Mouse (Mus musculus): Measurements from ENCODE around the gene Olfr44. TPM values are rescaled to one million over a fixed set of nuclear protein-coding genes. Genes with fewer than 3 reads are reported as not detected.

Gene Olfr44
- not detected for polyA plus RNA-seq (2017; shearing (Covaris generic))

GRCm38 (mm10) chr9:39493895-39494294, at the start of gene Olfr44:
TSS of gene Olfr44 (minus strand) at chr9:39493995.

DNA sequence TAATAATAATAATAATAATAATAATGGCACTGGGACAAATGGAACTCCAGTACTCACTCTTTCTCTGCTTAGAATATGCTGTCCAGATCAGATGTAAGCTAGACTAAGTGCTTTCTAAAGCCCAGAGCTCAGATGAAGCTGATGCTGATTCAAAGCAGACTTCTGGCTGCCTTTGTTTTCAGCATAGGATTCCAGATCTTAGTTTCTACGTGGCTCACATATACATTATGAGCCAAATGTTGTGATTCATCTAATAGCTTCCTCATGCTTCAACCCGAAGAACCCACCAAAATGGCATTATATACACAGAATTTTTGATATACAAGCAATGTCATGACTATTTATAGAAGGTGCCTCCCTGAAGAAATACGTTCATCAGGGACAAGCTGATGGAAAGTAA, 21.7 kb upstream of the Olfr44 start, which contains the start of gene Olfr957:
Olfr957 (minus strand) TSS at position 279 of the 400 bp plus-strand sequence.

GRCm38 (mm10) chr9:39471844-39472243, 22.0 kb downstream of the Olfr44 start, which contains the start of gene Olfr955:
TSS of gene Olfr955 (minus strand) at chr9:39471944.

DNA sequence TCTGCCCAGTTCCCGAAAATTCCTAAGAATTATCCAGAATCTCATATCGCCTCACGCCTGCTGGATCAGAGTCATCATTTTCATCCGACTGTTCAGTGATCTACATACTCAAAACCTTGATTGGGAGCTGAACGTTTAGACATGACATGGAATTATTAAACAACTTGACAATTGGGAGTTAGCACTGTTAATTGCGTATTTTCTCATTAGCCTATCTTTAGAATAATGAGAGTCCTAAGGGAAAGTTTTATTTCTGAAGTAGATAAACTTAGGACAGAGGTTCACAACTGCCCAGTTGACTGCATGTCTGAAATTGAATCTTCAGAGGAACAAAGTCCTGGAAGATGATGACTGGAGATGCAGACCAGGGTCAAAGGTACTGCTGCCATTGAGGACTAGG, 37.4 kb downstream of the Olfr44 start, which contains the start of gene Olfr954:
Olfr954 (plus strand) TSS at position 301 of the 400 bp plus-strand sequence.

Other genes with a start within 250 kb of the Olfr44 start
- gene Olfr1537, start 244.0 kb downstream of the Olfr44 start, polyA plus RNA-seq (2017; shearing (Covaris generic)) = not detected
- under 1 TPM in 1 of 2 experiments, not detected in 1; 0.24 TPM for gene Olfr945, start 217.2 kb downstream of the Olfr44 start, polyA plus RNA-seq (2017; shearing (Covaris generic))
- not detected for gene Olfr948, start 167.9 kb downstream of the Olfr44 start, polyA plus RNA-seq (2017; shearing (Covaris generic))
- gene Olfr951, start 106.6 kb downstream of the Olfr44 start, polyA plus RNA-seq (2017; shearing (Covaris generic)) = not detected
- not detected for gene Olfr952, start 66.8 kb downstream of the Olfr44 start, polyA plus RNA-seq (2017; shearing (Covaris generic))
- not detected for gene Olfr954, start 37.3 kb downstream of the Olfr44 start, polyA plus RNA-seq (2017; shearing (Covaris generic))
- not detected for gene Olfr955, start 22.1 kb downstream of the Olfr44 start, polyA plus RNA-seq (2017; shearing (Covaris generic))
- not detected for gene Olfr957, start 21.8 kb upstream of the Olfr44 start, polyA plus RNA-seq (2017; shearing (Covaris generic))
- gene Olfr958, start 60.1 kb upstream of the Olfr44 start, polyA plus RNA-seq (2017; shearing (Covaris generic)) = not detected
- not detected for gene Olfr959, start 81.6 kb upstream of the Olfr44 start, polyA plus RNA-seq (2017; shearing (Covaris generic))
- gene AW551984, start 110.4 kb upstream of the Olfr44 start, polyA plus RNA-seq (2017; shearing (Covaris generic)) = under 1 TPM; 0.11 to 0.82 TPM
- gene Olfr148, start 116.7 kb upstream of the Olfr44 start, polyA plus RNA-seq (2017; shearing (Covaris generic)) = under 1 TPM in 1 of 2 experiments, not detected in 1; 0.25 TPM
- not detected for gene Olfr960, start 127.4 kb upstream of the Olfr44 start, polyA plus RNA-seq (2017; shearing (Covaris generic))
- gene Olfr961, start 151.1 kb upstream of the Olfr44 start, polyA plus RNA-seq (2017; shearing (Covaris generic)) = under 1 TPM; 0.11 to 0.13 TPM
- not detected for gene Olfr963, start 173.2 kb upstream of the Olfr44 start, polyA plus RNA-seq (2017; shearing (Covaris generic))
- under 1 TPM in 1 of 2 experiments, not detected in 1; 0.23 TPM for gene Olfr149, start 213.1 kb upstream of the Olfr44 start, polyA plus RNA-seq (2017; shearing (Covaris generic))
- not detected for gene Olfr965, start 217.4 kb upstream of the Olfr44 start, polyA plus RNA-seq (2017; shearing (Covaris generic))
- gene Olfr150, start 237.0 kb upstream of the Olfr44 start, polyA plus RNA-seq (2017; shearing (Covaris generic)) = under 1 TPM; 0.20 to 0.27 TPM

All from inflammation-experienced regulatory T-cells (primary cell).